Mouse (Mus musculus): ENCODE measurements around the gene Eva1a. TPM values are rescaled to one million over a fixed set of nuclear protein-coding genes. Genes with fewer than 3 reads are reported as not detected.

Gene Eva1a
- total and polyA plus RNA-seq, 2 experiments from 2014 or later, result 0.64 to 2.8 TPM

DNA sequence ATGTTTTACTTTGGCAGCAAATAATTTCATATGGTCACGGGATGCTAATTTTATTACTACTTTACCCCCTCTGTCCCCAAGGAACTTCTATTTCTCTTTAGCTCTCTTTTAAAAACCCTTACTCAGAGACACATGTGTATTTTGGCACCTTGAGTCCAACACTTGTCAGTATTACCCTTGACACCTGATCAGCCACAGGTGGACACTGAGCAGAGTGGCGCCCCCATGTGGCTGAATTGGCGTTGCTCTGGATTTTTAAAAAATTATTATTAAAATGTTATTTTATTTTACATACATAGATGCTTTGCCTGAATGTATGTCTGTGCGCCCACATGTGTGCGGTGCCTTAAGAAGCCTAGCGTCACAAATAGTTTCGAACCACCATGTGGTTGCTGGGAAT is 14.0 kb downstream of the Eva1a start:
- 76% methylated on average over 7 of the region's 7 CpGs for WGBS
- no peaks in the 10 kb centered on the region for H3K27me3 ChIP-seq (ENCODE audit: insufficient read depth, low read length)
- H3K36me3 ChIP-seq (ENCODE audit: insufficient read depth, low read length), result no peaks in the 10 kb centered on the region
- no peak overlapping the region for H3K27ac ChIP-seq (ENCODE audit: low read depth, low read length)
- H3K4me3 ChIP-seq (ENCODE audit: low read depth, low read length), result no peak overlapping the region
- H3K4me1 ChIP-seq (ENCODE audit: insufficient read depth, low read length), result no peaks in the 10 kb centered on the region
- DNase-seq (ENCODE audit: low spot score) (no peak), ATAC-seq (ENCODE audit: low FRiP score) (no peak)
- H3K9me3 ChIP-seq (ENCODE audit: low read length), result no peaks in the 10 kb centered on the region
- no peak; the same call in 1 of the 2 replicates for TF ChIP-seq CTCF (IDR thresholded peaks at IDR 0.05)
- no peak overlapping the region for H3K4me2 ChIP-seq (ENCODE audit: low read depth, low read length, poor library complexity, severe bottlenecking)
- no peak overlapping the region for H3K9ac ChIP-seq (replicated peaks; ENCODE audit: low read length, poor library complexity, severe bottlenecking)

DNA sequence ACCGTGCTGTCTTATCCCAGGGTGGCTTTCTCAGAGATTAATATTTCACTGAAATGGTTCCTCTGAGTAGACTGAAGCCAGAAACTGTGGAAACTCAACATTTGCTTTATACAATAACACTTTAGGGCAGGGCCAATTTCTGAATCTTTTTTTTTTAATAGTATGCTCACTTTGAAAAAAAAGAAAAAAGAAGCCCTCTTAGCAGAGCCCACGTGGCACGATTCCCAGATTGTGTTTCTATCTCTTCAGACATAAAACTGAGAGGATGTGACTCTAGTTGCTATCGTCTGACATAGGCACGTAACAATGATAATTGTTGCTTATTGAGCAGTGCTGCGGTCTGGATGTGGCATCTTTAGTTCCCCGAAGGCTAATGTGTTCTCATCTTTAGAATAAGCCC is 19.1 kb downstream of the Eva1a start:
- no peak overlapping the region for H3K4me2 ChIP-seq (ENCODE audit: low read depth, low read length, poor library complexity, severe bottlenecking)
- 80% methylated on average over 7 of the region's 7 CpGs for WGBS
- H3K4me1 ChIP-seq (ENCODE audit: insufficient read depth, low read length), result no peaks in the 10 kb centered on the region
- ATAC-seq (ENCODE audit: low FRiP score), result no peak
- no peak overlapping the region for H3K27ac ChIP-seq (ENCODE audit: low read depth, low read length)
- TF ChIP-seq CTCF (IDR thresholded peaks at IDR 0.05), result no peak
- H3K9ac ChIP-seq (replicated peaks; ENCODE audit: low read length, poor library complexity, severe bottlenecking), result no peak overlapping the region
- no peaks in the 10 kb centered on the region; the same call in 1 of the 2 replicates for H3K27me3 ChIP-seq (ENCODE audit: insufficient read depth, low read length)
- H3K4me3 ChIP-seq (ENCODE audit: low read depth, low read length), result no peak overlapping the region
- no peak for DNase-seq (ENCODE audit: low spot score)
- H3K36me3 ChIP-seq (ENCODE audit: insufficient read depth, low read length), result no peaks in the 10 kb centered on the region
- no peaks in the 10 kb centered on the region for H3K9me3 ChIP-seq (ENCODE audit: low read length)

DNA sequence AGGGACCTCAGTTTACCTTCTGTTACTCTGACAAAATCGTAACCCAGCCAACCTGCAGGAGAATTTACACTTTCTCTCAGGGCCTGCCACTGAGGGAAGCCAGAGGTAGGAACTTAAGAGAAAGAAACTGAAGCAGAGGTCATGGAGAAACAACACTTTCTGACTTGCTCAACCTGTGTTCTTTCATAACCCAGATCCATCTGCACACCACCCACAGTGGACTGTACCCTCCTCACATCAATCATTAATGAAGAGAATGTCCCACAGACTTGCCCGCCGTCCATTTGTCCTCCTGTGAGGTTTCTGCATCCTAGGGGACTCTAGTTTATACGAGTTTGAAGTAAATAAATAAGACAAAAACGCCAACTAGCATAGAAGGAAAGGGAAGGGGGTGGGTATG is 24.4 kb downstream of the Eva1a start:
- Histone ChIP-seq H3K9ac (replicated peaks; ENCODE audit: low read length, poor library complexity, severe bottlenecking) (no peak overlapping the region), H3K36me3 (ENCODE audit: insufficient read depth, low read length) (no peaks in the 10 kb centered on the region), H3K27ac (ENCODE audit: low read depth, low read length) (no peak overlapping the region), H3K4me1 (ENCODE audit: insufficient read depth, low read length) (no peaks in the 10 kb centered on the region), H3K4me2 (ENCODE audit: low read depth, low read length, poor library complexity, severe bottlenecking) (no peak overlapping the region), H3K9me3 (ENCODE audit: low read length) (no peaks in the 10 kb centered on the region), H3K4me3 (ENCODE audit: low read depth, low read length) (no peak overlapping the region), H3K27me3 (ENCODE audit: insufficient read depth, low read length) (no peaks in the 10 kb centered on the region; the same call in 1 of the 2 replicates)
- no peak for DNase-seq (ENCODE audit: low spot score)
- 83% methylated on average over 5 of the region's 5 CpGs for WGBS
- no peak for ATAC-seq (ENCODE audit: low FRiP score)
- no peak for TF ChIP-seq CTCF (IDR thresholded peaks at IDR 0.05)

DNA sequence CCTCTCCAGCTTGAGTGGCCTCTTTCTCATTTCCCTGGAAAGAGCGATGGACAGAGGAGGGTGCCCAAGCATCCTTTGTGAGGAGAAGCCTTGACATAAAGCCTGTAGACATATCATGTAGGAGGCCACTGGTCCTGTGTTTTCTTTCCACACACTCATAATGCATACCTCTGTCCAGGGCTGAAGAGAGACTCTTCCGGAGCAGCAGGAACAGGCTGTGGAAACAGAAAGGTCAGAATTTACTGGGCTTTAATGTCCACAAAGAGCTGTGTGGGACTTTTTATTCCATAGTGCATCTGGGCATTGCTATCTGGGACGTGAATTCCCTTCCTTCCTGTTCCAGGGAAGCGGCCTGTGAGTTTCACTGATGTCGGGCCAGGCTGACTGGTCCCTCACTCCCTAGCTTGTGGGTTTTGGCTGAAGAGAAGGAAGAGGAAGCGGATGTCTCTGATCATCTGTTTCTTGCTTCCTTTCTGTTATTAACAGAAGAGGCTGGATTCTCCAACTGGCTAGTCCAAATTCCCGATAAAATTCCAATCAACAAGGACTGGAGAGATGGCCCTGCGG is 25.8 kb downstream of the Eva1a start:
- Histone ChIP-seq H3K4me1 (ENCODE audit: insufficient read depth, low read length) (no peaks in the 10 kb centered on the region), H3K27me3 (ENCODE audit: insufficient read depth, low read length) (no peaks in the 10 kb centered on the region; the same call in 1 of the 2 replicates), H3K4me3 (ENCODE audit: low read depth, low read length) (no peak overlapping the region), H3K36me3 (ENCODE audit: insufficient read depth, low read length) (no peaks in the 10 kb centered on the region), H3K4me2 (ENCODE audit: low read depth, low read length, poor library complexity, severe bottlenecking) (no peak overlapping the region), H3K27ac (ENCODE audit: low read depth, low read length) (no peak overlapping the region), H3K9ac (replicated peaks; ENCODE audit: low read length, poor library complexity, severe bottlenecking) (no peak overlapping the region), H3K9me3 (ENCODE audit: low read length) (no peaks in the 10 kb centered on the region)
- no peak for ATAC-seq (ENCODE audit: low FRiP score)
- no peak for DNase-seq (ENCODE audit: low spot score)
- 89% methylated on average over 8 of the region's 8 CpGs for WGBS
- TF ChIP-seq CTCF (IDR thresholded peaks at IDR 0.05), result no peak

DNA sequence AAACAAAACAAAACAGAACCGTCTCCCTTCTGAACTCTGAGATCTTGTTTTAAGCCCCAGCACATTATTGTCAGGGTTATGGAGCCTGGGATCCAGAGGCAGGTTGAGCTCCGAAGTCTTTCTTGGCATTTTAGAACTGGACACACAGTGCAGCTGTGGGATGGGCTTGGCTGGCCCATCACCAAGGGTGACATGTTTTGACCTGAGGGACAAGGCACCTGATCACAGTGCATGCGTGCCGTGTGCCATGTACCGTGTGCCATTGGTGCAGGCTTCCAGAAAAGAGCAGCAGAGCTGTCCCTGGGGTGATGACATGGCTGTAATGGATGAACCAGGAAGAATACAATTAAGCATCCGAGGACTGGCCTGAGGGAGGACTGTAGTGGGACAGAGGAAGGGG is 29.6 kb downstream of the Eva1a start:
- no peaks in the 10 kb centered on the region for H3K36me3 ChIP-seq (ENCODE audit: insufficient read depth, low read length)
- TF ChIP-seq CTCF (IDR thresholded peaks at IDR 0.05), result no peak
- DNase-seq (ENCODE audit: low spot score) (no peak), ATAC-seq (ENCODE audit: low FRiP score) (no peak)
- no peaks in the 10 kb centered on the region for H3K4me1 ChIP-seq (ENCODE audit: insufficient read depth, low read length)
- H3K27ac ChIP-seq (ENCODE audit: low read depth, low read length), result no peak overlapping the region
- no peaks in the 10 kb centered on the region for H3K27me3 ChIP-seq (ENCODE audit: insufficient read depth, low read length)
- no peak overlapping the region for H3K4me2 ChIP-seq (ENCODE audit: low read depth, low read length, poor library complexity, severe bottlenecking)
- 84% methylated on average over 6 of the region's 6 CpGs for WGBS
- H3K9ac ChIP-seq (replicated peaks; ENCODE audit: low read length, poor library complexity, severe bottlenecking), result no peak overlapping the region
- no peaks in the 10 kb centered on the region for H3K9me3 ChIP-seq (ENCODE audit: low read length)
- no peak overlapping the region for H3K4me3 ChIP-seq (ENCODE audit: low read depth, low read length)

DNA sequence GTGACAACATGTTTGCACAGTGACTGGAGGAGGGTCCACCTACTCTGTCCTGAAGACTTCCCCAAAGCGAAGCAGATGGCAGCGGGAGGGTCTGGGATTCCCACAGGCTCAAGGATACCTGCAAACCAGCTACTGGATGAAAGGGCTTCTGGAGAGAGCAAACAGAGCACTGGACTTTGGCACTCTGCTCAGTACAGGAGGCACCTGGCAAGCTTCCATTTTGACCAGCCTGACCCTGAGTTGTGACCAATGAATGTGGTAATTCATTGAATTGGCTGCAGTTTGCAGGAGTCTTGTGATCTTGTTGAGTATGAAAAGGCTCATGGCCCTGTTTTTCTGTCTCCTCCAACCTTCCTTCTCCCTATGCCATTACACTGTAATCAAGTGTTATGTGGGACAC is 32.2 kb downstream of the Eva1a start:
- Histone ChIP-seq H3K4me2 (ENCODE audit: low read depth, low read length, poor library complexity, severe bottlenecking) (no peak overlapping the region), H3K9me3 (ENCODE audit: low read length) (no peaks in the 10 kb centered on the region), H3K27me3 (ENCODE audit: insufficient read depth, low read length) (no peaks in the 10 kb centered on the region), H3K27ac (ENCODE audit: low read depth, low read length) (no peak overlapping the region), H3K36me3 (ENCODE audit: insufficient read depth, low read length) (no peaks in the 10 kb centered on the region), H3K4me1 (ENCODE audit: insufficient read depth, low read length) (no peaks in the 10 kb centered on the region), H3K9ac (replicated peaks; ENCODE audit: low read length, poor library complexity, severe bottlenecking) (no peak overlapping the region), H3K4me3 (ENCODE audit: low read depth, low read length) (no peak overlapping the region)
- TF ChIP-seq CTCF (IDR thresholded peaks at IDR 0.05), result no peak
- WGBS, result 95% methylated on average over 2 of the region's 2 CpGs
- DNase-seq (ENCODE audit: low spot score) (no peak), ATAC-seq (ENCODE audit: low FRiP score) (no peak)

Measured in midbrain, postnatal 0 days (tissue).